ENCODE assay signal across 24 mouse cellular contexts in genomic region chr5:15482815-15483214, GRCm38 (mm10). TPM values are rescaled to one million over a fixed set of nuclear protein-coding genes. Genes with fewer than 3 reads are reported as not detected.
DNase-seq lines count a peak whose midpoint lies in the region; TF ChIP-seq lines count a peak whose summit lies in the region.
"Not testable (repeated sequence)": the region's sequence is repeated elsewhere in the genome, so short reads cannot be mapped to it uniquely, and the experiment has no call there.
"Had no signal": no experiment of that assay in that cellular context is flagged by ENCODE, and none has a peak within 500 bp of the region (broad histone marks: within the 10 kb centered on the region; RNA-seq: fewer than 3 reads in every experiment).

No protein-coding gene starts in this region.

- WGBS in cerebellum, adult 2 months = 47% methylated on average over 2 of the region's 2 CpGs
- WGBS in thymus, adult 2 months = 59% methylated on average over 2 of the region's 2 CpGs

- H3K27me3 ChIP-seq in cerebellum, adult 2 months (ENCODE audit: control insufficient read depth, insufficient read depth, low read length); thymus, adult 2 months (ENCODE audit: control insufficient read depth, insufficient read depth, low read length): not testable (repeated sequence)

- TF ChIP-seq POLR2A in cerebellum, adult 2 months (IDR thresholded peaks at IDR 0.05; ENCODE audit: borderline replicate concordance, insufficient read depth, low read length); thymus, adult 2 months (IDR thresholded peaks at IDR 0.05; ENCODE audit: control insufficient read depth, extremely low read depth, insufficient read depth, low read length, poor library complexity): not testable (repeated sequence)

- H3K36me3 ChIP-seq in thymus, adult 2 months (ENCODE audit: control insufficient read depth, insufficient read depth, low read length) = not testable (repeated sequence)

- not testable (repeated sequence) for H3K27ac ChIP-seq in cerebellum, adult 2 months (ENCODE audit: insufficient read depth, low read length); thymus, adult 2 months (ENCODE audit: control insufficient read depth, insufficient read depth, low read length)

- not testable (repeated sequence) for H3K4me1 ChIP-seq in cerebellum, adult 2 months (ENCODE audit: control insufficient read depth, insufficient read depth, low read length); thymus, adult 2 months (replicated peaks; ENCODE audit: control insufficient read depth, insufficient read depth, low read length)

- not testable (repeated sequence) for TF ChIP-seq CTCF in cerebellum, adult 2 months (IDR thresholded peaks at IDR 0.05; ENCODE audit: borderline replicate concordance, insufficient read depth, low read depth, low read length); thymus, adult 2 months (IDR thresholded peaks at IDR 0.05; ENCODE audit: borderline replicate concordance, control insufficient read depth, extremely low read depth, insufficient read depth, low read length, poor library complexity)

- DNase-seq in cerebellum, adult 2 months = peak; percentile 6 to 7
- DNase-seq in gastrocnemius, postnatal 10 days = peak; percentile 5
- peak; percentile 11 for DNase-seq in heart, postnatal 4 days
- DNase-seq in layer of hippocampus, adult 11-12 months (ENCODE audit: low spot score) = peak; percentile 8
- peak; percentile 10 to 15 for DNase-seq in spleen, postnatal 10 days (ENCODE audit: low spot score in 2 of 2)
- peak; percentile 2 for DNase-seq in thymus, adult 2 months
- DNase-seq in urinary bladder, postnatal 14 days (ENCODE audit: low spot score) = peak; percentile 7

- not testable (repeated sequence) for H3K4me3 ChIP-seq in cerebellum, adult 2 months (replicated peaks; ENCODE audit: insufficient read depth, low read depth, low read length); thymus, adult 2 months (ENCODE audit: control insufficient read depth, insufficient read depth, low read length)

RNA-seq across cellular contexts. Expression of gene Gm21149, which starts 6.5 kb away (rescaled TPM):
- not detected in 2 replicates for polyA plus RNA-seq in cerebellum, adult 2 months (2012; rRNA removed)
- total RNA-seq in gastrocnemius, postnatal 10 days (2021) = not detected
- total RNA-seq in heart, postnatal 4 days (2021) = not detected
- polyA plus RNA-seq in thymus, adult 2 months (2012; rRNA removed) = not detected in 2 replicates
- total RNA-seq: adrenal gland, adult 8-10 months; adrenal gland, postnatal 4 days; forebrain, postnatal 0 days; gastrocnemius, adult 2 months; heart, postnatal 36 days had no signal
- polyA plus RNA-seq: brain, embryonic 14.5 days; CD4-positive, CD25-positive, alpha-beta regulatory T cell, adult 4 months; embryonic facial prominence, embryonic 10.5 days; embryonic facial prominence, embryonic 14.5 days; forebrain, embryonic 13.5 days; forebrain, postnatal 0 days; G1E; gonadal fat pad, adult 2 months; heart, postnatal 0 days; hindbrain, embryonic 12.5 days; hindbrain, embryonic 16.5 days had no signal

RNA-seq across cellular contexts. Expression of gene Gm21190, which starts 46.2 kb away (rescaled TPM):
- not detected in 2 replicates for polyA plus RNA-seq in cerebellum, adult 2 months (2012; rRNA removed)
- not detected for total RNA-seq in gastrocnemius, postnatal 10 days (2021)
- total RNA-seq in heart, postnatal 4 days (2021) = not detected
- 0.14 TPM in 1 of 2 replicates, not detected in the other for polyA plus RNA-seq in thymus, adult 2 months (2012; rRNA removed)
- total RNA-seq: adrenal gland, adult 8-10 months; adrenal gland, postnatal 4 days; forebrain, postnatal 0 days; gastrocnemius, adult 2 months; heart, postnatal 36 days had no signal
- polyA plus RNA-seq: brain, embryonic 14.5 days; CD4-positive, CD25-positive, alpha-beta regulatory T cell, adult 4 months; embryonic facial prominence, embryonic 10.5 days; embryonic facial prominence, embryonic 14.5 days; forebrain, embryonic 13.5 days; forebrain, postnatal 0 days; G1E; gonadal fat pad, adult 2 months; heart, embryonic 13.5 days; hindbrain, embryonic 12.5 days; hindbrain, embryonic 16.5 days; inflammation-experienced regulatory T-cells, adult 6 months had no signal
